Mouse (Mus musculus) splenic B cell, adult 2 months (primary cell): ENCODE data around the gene Aspa.
"Not testable (repeated sequence)": the region's sequence is repeated elsewhere in the genome, so short reads cannot be mapped to it uniquely, and the experiment has no call there.

Experiments
- DNase-seq: peaks from one replicate; pipeline ENCODE4 v3.0.0-alpha.2; 2011; ENCODE audit warnings: low read depth, low spot score
- H3K27me3 ChIP-seq: 2 replicates; pipeline ENCODE4 v1.6.1; 2012; ENCODE audit warnings: mild to moderate bottlenecking, low read length, moderate library complexity, mixed read lengths; ENCODE audit not compliant: control insufficient read depth, poor library complexity, insufficient read depth, severe bottlenecking
- H3K36me3 ChIP-seq: 2 replicates; pipeline ENCODE4 v1.6.1; 2012; ENCODE audit warnings: mild to moderate bottlenecking, low read length, moderate library complexity, mixed read lengths; ENCODE audit not compliant: control insufficient read depth, poor library complexity, insufficient read depth, severe bottlenecking

The Aspa gene

GRCm38 (mm10) chr11:73329442-73329841 is at the start of gene Aspa, which contains the start of the genes Gm49340 and Spata22:
Gene Aspa (minus strand): TSS chr11:73329596.
Gene Gm49340 (plus strand): TSS chr11:73329741.
Gene Spata22 (plus strand): TSS chr11:73329741.
- no peak for DNase-seq
- no peaks in the 10 kb centered on the region for H3K36me3 ChIP-seq
- H3K27me3 ChIP-seq = no peaks in the 10 kb centered on the region

- H3K36me3 ChIP-seq = no peaks in the 10 kb centered on the region
- DNase-seq = no peak
- no peaks in the 10 kb centered on the region for H3K27me3 ChIP-seq
Observed at GRCm38 (mm10) chr11:73370946-73371345, 41.5 kb upstream of the Aspa start, which contains the start of gene Olfr376. Gene Olfr376 (plus strand): TSS chr11:73371246.

DNA sequence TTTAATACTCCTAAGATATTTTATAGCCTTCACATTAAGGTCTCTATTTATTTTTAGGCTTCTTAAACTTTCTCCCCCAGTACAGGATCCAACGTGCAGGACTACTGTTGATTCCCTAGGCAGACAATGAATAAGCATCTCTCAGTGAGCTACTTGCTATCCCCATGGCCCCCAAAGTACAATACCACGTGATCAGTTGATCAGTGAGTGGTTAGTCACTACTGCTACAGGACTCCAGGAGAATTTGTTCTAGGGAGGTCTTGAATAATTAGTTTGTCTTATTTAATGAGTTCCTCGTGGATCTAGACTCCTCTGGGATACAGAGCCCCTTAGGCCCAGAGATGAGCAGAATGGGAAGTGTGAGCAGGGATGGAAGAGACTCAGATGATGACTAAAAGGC is 21.1 kb upstream of the Aspa start, which contains the start of gene Olfr20:
Gene Olfr20, plus strand, starts transcription at position 301 of the 400 bp plus-strand sequence.
- no peaks in the 10 kb centered on the region for H3K27me3 ChIP-seq
- no peak for DNase-seq
- H3K36me3 ChIP-seq = no peaks in the 10 kb centered on the region

GRCm38 (mm10) chr11:73336919-73337318 is 7.5 kb upstream of the Aspa start:
- no peaks in the 10 kb centered on the region for H3K27me3 ChIP-seq
- no peak for DNase-seq

DNA sequence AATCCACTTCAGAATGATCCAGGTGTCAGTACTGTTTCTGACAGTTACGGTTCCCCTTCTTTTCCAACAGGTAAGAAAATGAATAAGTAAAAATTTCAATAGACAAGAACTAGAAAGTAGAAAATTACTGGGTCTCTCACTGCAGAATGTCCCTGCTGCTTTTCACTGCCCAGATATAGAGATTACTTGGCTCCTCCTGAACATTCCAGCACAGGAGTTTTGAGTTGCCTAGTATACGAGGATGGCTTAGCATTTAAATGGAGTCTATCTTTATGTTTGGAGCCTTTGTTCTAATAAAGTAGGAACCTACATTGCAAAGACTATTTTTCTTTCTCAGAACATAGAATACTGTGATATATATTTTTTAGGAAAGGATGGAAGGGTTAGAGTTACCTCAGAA is 4.0 kb upstream of the Aspa start:
- Histone ChIP-seq H3K27me3 (no peaks in the 10 kb centered on the region), H3K36me3 (no peaks in the 10 kb centered on the region)
- DNase-seq = no peak

More at GRCm38 (mm10) chr11:73336919-73337318, 7.5 kb upstream of the Aspa start:
- H3K36me3 ChIP-seq = no peaks in the 10 kb centered on the region

- Histone ChIP-seq H3K27me3 (no peaks in the 10 kb centered on the region), H3K36me3 (no peaks in the 10 kb centered on the region)
- no peak for DNase-seq
Observed at GRCm38 (mm10) chr11:73327361-73327760, 2.0 kb downstream of the Aspa start.

DNA sequence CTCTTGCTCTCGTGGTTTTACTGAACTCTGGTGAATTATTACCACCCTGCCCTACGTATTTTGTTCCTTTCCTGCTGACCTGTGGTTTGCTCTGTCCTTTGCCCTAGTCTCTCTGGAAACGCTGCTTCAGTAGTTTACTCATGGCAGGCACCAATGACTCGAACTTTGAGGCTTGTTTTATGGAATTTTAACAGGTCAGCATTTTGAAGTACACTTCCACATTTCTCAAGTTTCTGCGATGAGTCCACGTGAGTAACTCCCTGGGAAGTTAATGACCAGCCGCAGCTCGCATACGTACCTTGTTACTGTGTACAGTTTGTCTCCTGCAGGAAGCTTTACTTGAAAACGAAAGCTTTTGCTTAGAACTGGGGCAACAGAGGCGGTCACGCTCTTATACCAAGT is 2.9 kb downstream of the Aspa start:
- Histone ChIP-seq H3K27me3 (no peaks in the 10 kb centered on the region), H3K36me3 (no peaks in the 10 kb centered on the region)
- no peak for DNase-seq

DNA sequence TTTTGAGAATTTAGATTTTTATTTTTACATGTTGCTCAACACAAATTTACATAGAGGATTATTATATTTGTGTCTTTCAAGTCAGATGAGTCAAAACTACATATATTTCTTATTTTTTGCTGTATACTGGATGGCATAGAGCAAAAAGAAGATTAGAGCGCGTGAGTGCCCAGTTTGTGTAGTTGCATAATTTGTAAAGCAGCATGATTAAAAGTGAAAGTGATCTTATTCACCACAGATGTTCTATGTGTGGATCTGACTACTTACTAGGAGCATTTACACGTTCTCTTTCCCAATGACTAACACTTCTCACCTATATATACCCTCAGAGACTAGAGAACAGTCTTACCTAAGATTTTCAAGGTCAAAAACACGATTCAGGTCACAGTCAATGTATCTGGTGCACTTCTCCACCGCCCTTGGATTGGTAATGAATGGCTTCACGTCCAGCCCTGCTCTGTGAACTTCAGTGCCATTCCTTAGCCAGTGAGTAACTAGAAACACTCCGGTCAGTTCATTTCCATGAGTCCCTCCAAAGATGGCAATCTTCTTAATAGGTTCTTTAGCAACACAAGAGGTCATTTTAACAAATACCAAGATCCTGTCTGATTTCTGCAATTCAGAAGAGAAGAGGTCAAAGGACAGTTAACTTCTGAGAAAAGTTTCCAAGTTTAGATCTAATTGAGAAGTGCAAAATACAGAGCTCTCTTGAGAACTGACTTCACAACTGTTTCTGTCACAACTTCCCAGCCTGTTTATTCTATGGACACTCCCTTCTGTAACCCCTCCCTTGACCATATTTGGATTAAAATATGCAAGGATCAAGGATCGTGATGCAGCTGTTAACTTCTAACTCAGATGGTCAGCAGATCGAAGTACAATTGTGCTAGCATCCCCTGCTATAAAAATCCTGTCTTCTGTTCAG is 5.2 kb downstream of the Aspa start:
- no peak for DNase-seq
- no peaks in the 10 kb centered on the region for H3K36me3 ChIP-seq
- H3K27me3 ChIP-seq = no peaks in the 10 kb centered on the region

- H3K27me3 ChIP-seq, DNase-seq: not testable (repeated sequence)
Observed at GRCm38 (mm10) chr11:73321064-73321463, 8.3 kb downstream of the Aspa start.

DNA sequence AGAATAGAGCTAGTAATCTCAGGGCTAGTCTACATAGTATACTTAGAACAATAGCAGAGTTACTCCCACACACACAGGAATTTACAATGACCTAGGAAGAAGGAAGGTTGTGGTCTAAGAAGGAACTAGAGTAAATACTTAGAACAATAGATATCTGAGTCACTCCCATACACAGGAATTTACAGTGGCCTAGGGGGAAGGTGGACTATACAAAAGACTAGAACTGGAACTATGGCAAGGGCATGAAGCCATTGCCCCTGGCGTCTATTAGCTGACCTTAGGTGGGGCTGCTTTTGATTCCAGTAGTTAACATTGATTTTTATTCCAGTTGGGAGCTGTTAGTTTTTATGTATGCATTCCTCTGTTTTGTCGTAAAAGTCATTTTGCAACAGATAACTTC is 10.8 kb downstream of the Aspa start:
- H3K27me3 ChIP-seq, DNase-seq, H3K36me3 ChIP-seq: not testable (repeated sequence)

More at GRCm38 (mm10) chr11:73321064-73321463, 8.3 kb downstream of the Aspa start:
- not testable (repeated sequence) for H3K36me3 ChIP-seq

DNA sequence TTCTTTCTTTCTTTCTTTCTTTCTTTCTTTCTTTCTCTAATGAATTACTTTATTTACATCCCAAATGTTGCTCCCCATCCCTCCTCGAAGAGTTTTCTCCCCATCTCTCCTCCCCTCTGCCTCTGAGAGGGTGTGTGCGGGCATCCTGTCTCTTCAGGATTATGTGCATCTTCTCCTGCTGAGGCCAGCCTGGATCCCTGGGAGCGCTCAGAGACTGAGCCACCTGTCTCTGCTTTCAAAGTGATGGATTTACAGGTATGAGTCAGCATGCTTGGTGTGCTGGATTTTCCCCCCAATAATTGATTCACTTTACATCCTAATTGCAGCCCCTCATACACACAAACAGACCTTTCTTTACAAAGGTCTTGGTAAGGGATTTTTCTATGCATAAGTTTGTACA is 13.4 kb downstream of the Aspa start:
- H3K27me3 ChIP-seq = no peaks in the 10 kb centered on the region
- no peak for DNase-seq
- no peaks in the 10 kb centered on the region for H3K36me3 ChIP-seq

- no peaks in the 10 kb centered on the region for H3K27me3 ChIP-seq
- no peaks in the 10 kb centered on the region for H3K36me3 ChIP-seq
- DNase-seq = no peak
Observed at GRCm38 (mm10) chr11:73303123-73303522, 26.3 kb downstream of the Aspa start.

GRCm38 (mm10) chr11:73289621-73290020 is 39.8 kb downstream of the Aspa start:
- no peaks in the 10 kb centered on the region for H3K36me3 ChIP-seq
- H3K27me3 ChIP-seq = no peaks in the 10 kb centered on the region
- no peak for DNase-seq

DNA sequence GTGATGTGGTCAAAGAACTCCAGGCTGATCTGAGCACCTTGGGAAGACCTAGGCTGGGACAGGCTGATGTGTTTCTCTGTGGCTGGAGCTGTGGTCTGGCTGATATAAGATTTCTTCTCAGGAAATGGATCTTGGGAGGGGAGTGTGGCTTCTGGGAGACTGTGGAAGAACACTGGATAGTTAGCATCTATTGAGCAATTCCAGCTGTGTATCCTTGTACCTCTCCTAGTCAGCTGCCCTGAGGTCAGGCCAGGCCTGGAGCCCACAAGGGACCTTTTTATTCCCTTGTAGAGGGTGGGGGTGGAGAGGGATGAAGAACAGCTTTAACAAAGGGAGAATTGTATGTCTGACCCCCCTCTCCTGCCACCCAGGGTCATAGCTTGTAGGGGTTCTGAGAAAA is 45.0 kb downstream of the Aspa start:
- no peak for DNase-seq
- H3K36me3 ChIP-seq = no peaks in the 10 kb centered on the region
- H3K27me3 ChIP-seq = no peaks in the 10 kb centered on the region

DNA sequence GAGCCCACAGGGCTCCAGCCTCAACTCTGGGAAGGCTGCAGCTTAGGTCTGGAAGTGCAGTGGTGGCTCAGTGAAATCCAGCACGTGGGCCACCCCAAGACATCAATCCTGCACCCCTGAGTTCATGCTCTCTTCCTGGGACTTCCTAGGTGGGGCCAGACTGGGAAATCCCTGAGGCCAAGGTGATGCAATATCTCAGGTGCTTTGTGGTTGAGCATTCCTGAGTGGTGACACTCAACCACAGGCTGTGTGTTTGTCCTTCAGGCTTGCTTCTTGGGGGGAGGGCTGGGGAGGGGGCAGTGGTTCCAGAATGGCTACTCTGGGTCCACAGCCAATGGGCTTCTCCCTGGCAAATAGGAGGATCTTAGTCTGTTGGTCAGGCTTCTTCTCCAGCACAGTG is 45.5 kb downstream of the Aspa start:
- no peaks in the 10 kb centered on the region for H3K27me3 ChIP-seq
- DNase-seq = no peak
- H3K36me3 ChIP-seq = no peaks in the 10 kb centered on the region
